Mouse (Mus musculus): ENCODE measurements around the gene Evi5l. TPM values are rescaled to one million over a fixed set of nuclear protein-coding genes. Genes with fewer than 3 reads are reported as not detected.
A peak's percentile ranks its signal among the peaks of the same experiment; 100 is the strongest.

Gene Evi5l
- polyA plus RNA-seq, 1 experiment from 2014 or later = 14.3 TPM

- WGBS = 44% methylated on average over 4 of the region's 4 CpGs
- Histone ChIP-seq H3K27me3 (replicated peaks) (no peaks in the 10 kb centered on the region), H3K27ac (replicated peaks) (no peak overlapping the region), H3K36me3 (peaks cover 52% of the 10 kb centered on the region), H3K4me1 (peaks cover 44% of the 10 kb centered on the region), H3K4me2 (no peak overlapping the region), H3K9ac (peak overlapping the region; percentile 29; the same call in 1 of the 2 replicates), H3K4me3 (no peak overlapping the region), H3K9me3 (no peaks in the 10 kb centered on the region)
- ATAC-seq (ENCODE audit: extremely low read depth, insufficient number of reproducible peaks, low FRiP score, low TSS enrichment) = no peak
Measured at GRCm38 (mm10) chr8:4256911-4257310, 90.5 kb downstream of the Evi5l start.

GRCm38 (mm10) chr8:4257350-4257749 lies 91.0 kb downstream of the Evi5l start:
- H3K36me3 ChIP-seq = peaks cover 56% of the 10 kb centered on the region
- H3K4me1 ChIP-seq = peaks cover 42% of the 10 kb centered on the region
- H3K9me3 ChIP-seq = no peaks in the 10 kb centered on the region
- no peaks in the 10 kb centered on the region for H3K27me3 ChIP-seq (replicated peaks)
- 0 out of 2 replicates have a peak overlapping the region, but pooled peaks have one; percentile 88 for H3K4me3 ChIP-seq
- no peak overlapping the region for H3K4me2 ChIP-seq
- 0 out of 2 replicates have a peak overlapping the region, but pooled peaks have one; percentile 29 for H3K9ac ChIP-seq
- 87% methylated on average over 4 of the region's 4 CpGs for WGBS
- H3K27ac ChIP-seq (replicated peaks) = no peak overlapping the region
- no peak for ATAC-seq (ENCODE audit: extremely low read depth, insufficient number of reproducible peaks, low FRiP score, low TSS enrichment)

- peak overlapping the region; percentile 67 for H3K27ac ChIP-seq (replicated peaks)
- H3K4me2 ChIP-seq = peak overlapping the region; percentile 95
- no peaks in the 10 kb centered on the region for H3K27me3 ChIP-seq (replicated peaks)
- H3K4me3 ChIP-seq = peak overlapping the region; percentile 88
- peak; percentile 7; the same call in 1 of the 2 replicates for ATAC-seq (ENCODE audit: extremely low read depth, insufficient number of reproducible peaks, low FRiP score, low TSS enrichment)
- 3% methylated on average over 35 of the region's 35 CpGs for WGBS
- peaks cover 65% of the 10 kb centered on the region for H3K36me3 ChIP-seq
- peaks cover 39% of the 10 kb centered on the region for H3K4me1 ChIP-seq
- H3K9ac ChIP-seq = peak overlapping the region; percentile 90
- no peaks in the 10 kb centered on the region for H3K9me3 ChIP-seq
Measured at GRCm38 (mm10) chr8:4258233-4258632, 91.9 kb downstream of the Evi5l start.

GRCm38 (mm10) chr8:4258678-4259077 lies 92.3 kb downstream of the Evi5l start:
- peak; percentile 39 for ATAC-seq (ENCODE audit: extremely low read depth, insufficient number of reproducible peaks, low FRiP score, low TSS enrichment)
- Histone ChIP-seq H3K9me3 (no peaks in the 10 kb centered on the region), H3K36me3 (peaks cover 69% of the 10 kb centered on the region), H3K27me3 (replicated peaks) (no peaks in the 10 kb centered on the region), H3K27ac (replicated peaks) (peak overlapping the region; percentile 67), H3K9ac (peak overlapping the region; percentile 90), H3K4me3 (peak overlapping the region; percentile 88), H3K4me1 (peaks cover 37% of the 10 kb centered on the region), H3K4me2 (peak overlapping the region; percentile 95)
- WGBS = under 1% methylated on average over 32 of the region's 32 CpGs

GRCm38 (mm10) chr8:4259125-4259804 lies 92.9 kb downstream of the Evi5l start, which contains the start of gene Ctxn1:
TSS of gene Ctxn1 (minus strand) at chr8:4259274.
- no peaks in the 10 kb centered on the region for H3K9me3 ChIP-seq
- H3K27me3 ChIP-seq (replicated peaks) = no peaks in the 10 kb centered on the region
- 5% methylated on average over 33 of the region's 33 CpGs for WGBS
- H3K36me3 ChIP-seq = peaks cover 75% of the 10 kb centered on the region
- peak; percentile 87 for ATAC-seq (ENCODE audit: extremely low read depth, insufficient number of reproducible peaks, low FRiP score, low TSS enrichment)
- peak within 1 kb of the TSS; percentile 95 for H3K4me2 ChIP-seq
- peak within 1 kb of the TSS; percentile 90 for H3K9ac ChIP-seq
- H3K4me1 ChIP-seq = peaks cover 31% of the 10 kb centered on the region
- peak within 1 kb of the TSS; percentile 88 for H3K4me3 ChIP-seq
- peak within 1 kb of the TSS; percentile 67 for H3K27ac ChIP-seq (replicated peaks)

GRCm38 (mm10) chr8:4259805-4260170 lies 93.4 kb downstream of the Evi5l start:
- peak overlapping the region; percentile 72 for H3K9ac ChIP-seq
- WGBS = 82% methylated on average over 4 of the region's 4 CpGs
- no peaks in the 10 kb centered on the region for H3K9me3 ChIP-seq
- no peaks in the 10 kb centered on the region for H3K27me3 ChIP-seq (replicated peaks)
- peak overlapping the region; percentile 95; the same call in 1 of the 2 replicates for H3K4me2 ChIP-seq
- ATAC-seq (ENCODE audit: extremely low read depth, insufficient number of reproducible peaks, low FRiP score, low TSS enrichment) = no peak
- peaks cover 28% of the 10 kb centered on the region for H3K4me1 ChIP-seq
- peak overlapping the region; percentile 53 for H3K27ac ChIP-seq (replicated peaks)
- H3K4me3 ChIP-seq = no peak overlapping the region; the same call in 1 of the 2 replicates
- peaks cover 75% of the 10 kb centered on the region for H3K36me3 ChIP-seq

Other genes starting within 250 kb of the Evi5l start
- gene Cd209b, start 239.7 kb upstream of the Evi5l start, polyA plus RNA-seq (2015; fragmentation: Nextera tagmentation; extraction: Ambion mirVana) = not detected in 2 replicates
- gene Cd209c, start 211.8 kb upstream of the Evi5l start, polyA plus RNA-seq (2015; fragmentation: Nextera tagmentation; extraction: Ambion mirVana) = 0.14 and 0.19 TPM in 2 replicates
- not detected in 2 replicates for gene Cd209f, start 60.7 kb upstream of the Evi5l start, polyA plus RNA-seq (2015; fragmentation: Nextera tagmentation; extraction: Ambion mirVana)
- not detected in 2 replicates for gene Cd209g, start 32.5 kb upstream of the Evi5l start, polyA plus RNA-seq (2015; fragmentation: Nextera tagmentation; extraction: Ambion mirVana)
- gene Prr36, start 50.9 kb downstream of the Evi5l start, polyA plus RNA-seq (2015; fragmentation: Nextera tagmentation; extraction: Ambion mirVana) = 0.72 and 0.87 TPM in 2 replicates
- gene Lrrc8e, start 60.3 kb downstream of the Evi5l start, polyA plus RNA-seq (2015; fragmentation: Nextera tagmentation; extraction: Ambion mirVana) = 0.06 TPM in 1 of 2 replicates, not detected in the other
- gene Map2k7, start 72.2 kb downstream of the Evi5l start, polyA plus RNA-seq (2015; fragmentation: Nextera tagmentation; extraction: Ambion mirVana) = 18.8 and 22.8 TPM in 2 replicates
- 0.52 TPM in 1 of 2 replicates, not detected in the other for gene Gm49320, start 72.3 kb downstream of the Evi5l start, polyA plus RNA-seq (2015; fragmentation: Nextera tagmentation; extraction: Ambion mirVana)
- gene Tgfbr3l, start 81.6 kb downstream of the Evi5l start, polyA plus RNA-seq (2015; fragmentation: Nextera tagmentation; extraction: Ambion mirVana) = 2.2 and 2.5 TPM in 2 replicates
- gene Snapc2, start 86.5 kb downstream of the Evi5l start, polyA plus RNA-seq (2015; fragmentation: Nextera tagmentation; extraction: Ambion mirVana) = 39.5 and 42.8 TPM in 2 replicates
- gene Ctxn1, start 92.7 kb downstream of the Evi5l start, polyA plus RNA-seq (2015; fragmentation: Nextera tagmentation; extraction: Ambion mirVana) = 35.1 and 38.4 TPM in 2 replicates
- gene Timm44, start 109.3 kb downstream of the Evi5l start, polyA plus RNA-seq (2015; fragmentation: Nextera tagmentation; extraction: Ambion mirVana) = 54.4 and 54.9 TPM in 2 replicates
- 11.5 and 14.6 TPM in 2 replicates for gene Ccl25, start 158.6 kb downstream of the Evi5l start, polyA plus RNA-seq (2015; fragmentation: Nextera tagmentation; extraction: Ambion mirVana)
- gene Elavl1, start 158.8 kb downstream of the Evi5l start, polyA plus RNA-seq (2015; fragmentation: Nextera tagmentation; extraction: Ambion mirVana) = 162 and 163 TPM in 2 replicates